8 mouse cellular contexts compared by ENCODE assay signal in the genomic region with DNA sequence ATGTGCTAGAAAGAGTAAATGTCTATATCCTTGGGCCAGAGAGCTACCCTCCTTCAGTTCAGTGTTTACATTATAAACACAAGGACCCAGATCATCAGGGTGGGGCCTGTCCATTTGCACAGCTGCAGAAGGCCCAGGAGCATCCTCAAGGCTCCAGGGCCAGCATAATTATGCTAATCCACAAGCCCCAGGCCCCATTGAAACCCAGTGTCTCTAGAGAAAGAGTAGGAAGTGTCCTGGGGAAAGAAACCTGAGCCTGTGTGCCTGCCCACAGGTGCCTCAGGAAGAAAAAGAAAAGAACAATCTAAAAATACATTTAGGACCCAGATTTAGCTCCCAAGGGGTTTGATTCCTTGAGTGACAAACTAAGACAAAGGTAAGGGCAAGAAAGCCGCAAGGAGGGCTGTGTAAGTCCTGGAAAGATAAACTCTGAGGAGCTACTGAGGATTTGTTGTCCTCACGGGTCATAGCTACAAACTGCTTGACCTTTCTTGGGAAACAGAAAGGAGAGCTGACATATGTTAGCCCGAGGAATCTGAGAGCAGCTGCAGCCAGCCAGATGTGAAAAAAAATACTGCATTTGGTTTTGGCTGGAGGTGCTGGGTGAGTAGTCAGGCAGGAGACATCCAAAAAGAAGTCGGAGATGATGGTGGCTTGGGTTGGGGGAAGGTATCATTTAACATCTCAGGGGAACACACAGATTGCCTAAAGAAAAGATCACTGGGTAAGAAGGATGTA. TPM values are rescaled to one million over a fixed set of nuclear protein-coding genes. Genes with fewer than 3 reads are reported as not detected.
A peak's percentile ranks its signal among the peaks of the same experiment; 100 is the strongest.
DNase-seq lines count a peak whose midpoint lies in the region; ATAC-seq and TF ChIP-seq lines count a peak whose summit lies in the region.

No protein-coding gene starts in this region.

- WGBS in liver, adult 2 months = 36% methylated on average over 4 of the region's 4 CpGs
- WGBS in embryonic facial prominence, embryonic 15.5 days = 10% methylated on average over 4 of the region's 4 CpGs
- 17% methylated on average over 4 of the region's 4 CpGs for WGBS in limb, embryonic 11.5 days
- WGBS in neural tube, embryonic 15.5 days = 18% methylated on average over 4 of the region's 4 CpGs

- H3K4me1 ChIP-seq in liver, adult 2 months (ENCODE audit: control insufficient read depth, insufficient read depth, low read length) = peaks cover 33% of the 10 kb centered on the region
- H3K4me1 ChIP-seq in embryonic facial prominence, embryonic 15.5 days = peaks cover 15% of the 10 kb centered on the region
- peaks cover 7% of the 10 kb centered on the region for H3K4me1 ChIP-seq in limb, embryonic 11.5 days (ENCODE audit: control insufficient read depth, insufficient read depth, low read length)
- H3K4me1 ChIP-seq in neural tube, embryonic 15.5 days = peaks cover 21% of the 10 kb centered on the region

- no peak overlapping the region for H3K4me3 ChIP-seq in liver, adult 2 months (ENCODE audit: insufficient read depth, low read depth, low read length)
- H3K4me3 ChIP-seq in embryonic facial prominence, embryonic 15.5 days (replicated peaks) = peak overlapping the region; percentile 25; the same call in 1 of the 2 replicates
- no peak overlapping the region for H3K4me3 ChIP-seq in limb, embryonic 11.5 days (ENCODE audit: low read depth, low read length)
- H3K4me3 ChIP-seq in neural tube, embryonic 15.5 days (replicated peaks) = 0 out of 2 replicates have a peak overlapping the region, but pooled peaks have one; percentile 25

- peak; percentile 33 for DNase-seq in liver, adult 2 months (ENCODE audit: extremely low read depth, low read depth, low spot score)
- DNase-seq in liver = no peak
- DNase-seq in limb, embryonic 11.5 days (ENCODE audit: low spot score) = peak; percentile 45
- DNase-seq in ovary, postnatal 36 days (ENCODE audit: low spot score) = no peak
- DNase-seq in kidney, postnatal 14 days = no peak
- DNase-seq in kidney, postnatal 4 days = no peak

- no peak; the same call in 1 of the 2 replicates for ATAC-seq in embryonic facial prominence, embryonic 15.5 days (ENCODE audit: insufficient number of reproducible peaks, low FRiP score, low TSS enrichment, low read depth)
- no peak for ATAC-seq in limb, embryonic 11.5 days (ENCODE audit: insufficient number of reproducible peaks, low FRiP score, low TSS enrichment, low read depth)
- ATAC-seq in neural tube, embryonic 15.5 days (ENCODE audit: low FRiP score) = no peak

- peaks cover 9% of the 10 kb centered on the region; the same call in 1 of the 2 replicates for H3K79me2 ChIP-seq in liver, adult 2 months (ENCODE audit: control insufficient read depth, insufficient read depth, low read length)

- H3K27ac ChIP-seq in liver, adult 2 months (replicated peaks; ENCODE audit: insufficient read depth, low read depth, low read length) = 0 out of 2 replicates have a peak overlapping the region, but pooled peaks have one; percentile 6
- no peak overlapping the region for H3K27ac ChIP-seq in embryonic facial prominence, embryonic 15.5 days (replicated peaks)
- H3K27ac ChIP-seq in limb, embryonic 11.5 days (replicated peaks; ENCODE audit: low read depth, low read length) = peak overlapping the region; percentile 69
- H3K27ac ChIP-seq in neural tube, embryonic 15.5 days (replicated peaks) = no peak overlapping the region

- peak overlapping the region; percentile 21; the same call in 1 of the 2 replicates for H3K9ac ChIP-seq in liver, adult 2 months (ENCODE audit: low read depth, low read length)
- no peak overlapping the region for H3K9ac ChIP-seq in embryonic facial prominence, embryonic 15.5 days
- no peak overlapping the region; the same call in 1 of the 2 replicates for H3K9ac ChIP-seq in limb, embryonic 11.5 days (ENCODE audit: low read length)
- H3K9ac ChIP-seq in neural tube, embryonic 15.5 days (replicated peaks) = no peak overlapping the region

- H3K4me2 ChIP-seq in embryonic facial prominence, embryonic 15.5 days (replicated peaks) = peak overlapping the region; percentile 45
- H3K4me2 ChIP-seq in limb, embryonic 11.5 days (ENCODE audit: low read depth, severe bottlenecking) = peak overlapping the region; percentile 34
- peak overlapping the region; percentile 54 for H3K4me2 ChIP-seq in neural tube, embryonic 15.5 days

- H3K36me3 ChIP-seq in liver, adult 2 months (ENCODE audit: control insufficient read depth, insufficient read depth, low read length) = peaks cover 6% of the 10 kb centered on the region
- no peaks in the 10 kb centered on the region for H3K36me3 ChIP-seq in embryonic facial prominence, embryonic 15.5 days
- H3K36me3 ChIP-seq in limb, embryonic 11.5 days (ENCODE audit: control insufficient read depth, insufficient read depth, low read length) = no peaks in the 10 kb centered on the region
- H3K36me3 ChIP-seq in neural tube, embryonic 15.5 days = no peaks in the 10 kb centered on the region

- no peaks in the 10 kb centered on the region for H3K27me3 ChIP-seq in liver, adult 2 months (ENCODE audit: control insufficient read depth, insufficient read depth, low read length)
- H3K27me3 ChIP-seq in embryonic facial prominence, embryonic 15.5 days = no peaks in the 10 kb centered on the region
- no peaks in the 10 kb centered on the region for H3K27me3 ChIP-seq in limb, embryonic 11.5 days (ENCODE audit: control insufficient read depth, insufficient read depth, low read length)
- H3K27me3 ChIP-seq in neural tube, embryonic 15.5 days (replicated peaks) = no peaks in the 10 kb centered on the region

- TF ChIP-seq POLR2A in liver, adult 2 months (IDR thresholded peaks at IDR 0.05; ENCODE audit: extremely low read depth, insufficient read depth, low read length) = no peak

- H3K9me3 ChIP-seq in embryonic facial prominence, embryonic 15.5 days (replicated peaks) = no peaks in the 10 kb centered on the region
- no peaks in the 10 kb centered on the region for H3K9me3 ChIP-seq in limb, embryonic 11.5 days (ENCODE audit: control insufficient read depth, low read length)
- H3K9me3 ChIP-seq in neural tube, embryonic 15.5 days (replicated peaks) = no peaks in the 10 kb centered on the region

- no peak for TF ChIP-seq CTCF in liver, adult 2 months (IDR thresholded peaks at IDR 0.05; ENCODE audit: low read depth, low read length)

RNA-seq across cellular contexts. Expression of a gene that starts 7.8 kb away (rescaled TPM):
- total RNA-seq in liver, adult 2 months (2014; rRNA removed) = 39.7 and 60.6 TPM in 2 replicates
- 11.4 and 12.4 TPM in 2 replicates for polyA plus RNA-seq in liver, adult 2 months (2012; rRNA removed)
- polyA plus RNA-seq in embryonic facial prominence, embryonic 15.5 days (2015; fragmentation: Nextera tagmentation; extraction: Ambion mirVana) = 6.1 and 6.4 TPM in 2 replicates
- 9.5 and 10.1 TPM in 2 replicates for polyA plus RNA-seq in limb, embryonic 11.5 days (2014; fragmentation: Nextera tagmentation; extraction: Ambion mirVana)
- 3.7 and 4.8 TPM in 2 replicates for polyA plus RNA-seq in neural tube, embryonic 15.5 days (2015; fragmentation: Nextera tagmentation; extraction: Ambion mirVana)

RNA-seq across cellular contexts. Expression of a gene that starts 35.0 kb away (rescaled TPM):
- 7.7 and 9.6 TPM in 2 replicates for total RNA-seq in liver, adult 2 months (2014; rRNA removed)
- 5.5 and 6.2 TPM in 2 replicates for polyA plus RNA-seq in liver, adult 2 months (2012; rRNA removed)
- 18.1 and 19.4 TPM in 2 replicates for polyA plus RNA-seq in embryonic facial prominence, embryonic 15.5 days (2015; fragmentation: Nextera tagmentation; extraction: Ambion mirVana)
- polyA plus RNA-seq in limb, embryonic 11.5 days (2014; fragmentation: Nextera tagmentation; extraction: Ambion mirVana) = 34.4 and 37.9 TPM in 2 replicates
- polyA plus RNA-seq in neural tube, embryonic 15.5 days (2015; fragmentation: Nextera tagmentation; extraction: Ambion mirVana) = 21.6 and 22.0 TPM in 2 replicates

Comparison
In these comparisons a context has a peak if more than half of its experiments do, and no peak if none do; other contexts are left out.
1. DNase-seq: peak in liver, adult 2 months (single experiment) and limb, embryonic 11.5 days (single experiment); none in liver (single experiment), ovary, postnatal 36 days (single experiment), kidney, postnatal 14 days (single experiment) and kidney, postnatal 4 days (0 of 2).
2. H3K27ac ChIP-seq: peak in liver, adult 2 months (single experiment) and limb, embryonic 11.5 days (single experiment); none in embryonic facial prominence, embryonic 15.5 days (single experiment) and neural tube, embryonic 15.5 days (single experiment).
3. H3K4me3 ChIP-seq: peak in embryonic facial prominence, embryonic 15.5 days (single experiment) and neural tube, embryonic 15.5 days (single experiment); none in liver, adult 2 months (single experiment) and limb, embryonic 11.5 days (single experiment).
4. Peak in every context shown above with its lines, with median percentiles within 50 percentile points of each other: H3K4me2 ChIP-seq.